Mouse (Mus musculus): ENCODE results near the gene Gm21852. TPM values are rescaled to one million over a fixed set of nuclear protein-coding genes. Genes with fewer than 3 reads are reported as not detected.
"Not testable (repeated sequence)": the region's sequence is repeated elsewhere in the genome, so short reads cannot be mapped to it uniquely, and the experiment has no call there.

Gene Gm21852
- polyA plus RNA-seq (2012; rRNA removed) (not detected in 2 replicates), polyA plus RNA-seq (2014; fragmentation: Nextera tagmentation; extraction: Ambion mirVana) (not detected in 2 replicates)

- not testable (repeated sequence) for H3K4me2 ChIP-seq (ENCODE audit: low read depth); H3K4me3 ChIP-seq (ENCODE audit: insufficient read depth in 1 of 2, low read depth in 2 of 2, low read length in 2 of 2); H3K4me1 ChIP-seq (replicated peaks; ENCODE audit: control insufficient read depth in 2 of 2, insufficient read depth in 2 of 2, low read length in 1 of 2); DNase-seq (ENCODE audit: low read depth in 3 of 3, low spot score in 3 of 3); ATAC-seq (ENCODE audit: insufficient read depth); H3K9ac ChIP-seq (replicated peaks); H3K27me3 ChIP-seq (ENCODE audit: control insufficient read depth, insufficient read depth, low read length); H3K36me3 ChIP-seq (replicated peaks; ENCODE audit: control insufficient read depth, insufficient read depth, low read depth); H3K9me3 ChIP-seq (ENCODE audit: control insufficient read depth, low read length); H3K27ac ChIP-seq
- no CpG with 5 or more reads among the region's 3 CpGs for WGBS (ENCODE audit: insufficient replicate concordance)
Observed at GRCm38 (mm10) chrY:40651896-40652295, at the start of gene Gm21852. Gm21852 (minus strand) TSS chrY:40651996.

Small RNA genes within 50 kb of the gene (microRNA-seq; reads per million reads assigned to microRNA genes)
- not detected for gene Gm27466
- gene Gm28018: not detected

Other genes starting within 250 kb of the Gm21852 start
- not detected in 2 replicates for gene Gm21797, start 123.8 kb upstream of the Gm21852 start, polyA plus RNA-seq (2012; rRNA removed)
- not detected in 2 replicates for gene Gm21797, start 123.8 kb upstream of the Gm21852 start, polyA plus RNA-seq (2014; fragmentation: Nextera tagmentation; extraction: Ambion mirVana)
- gene Gm20795, start 152.9 kb upstream of the Gm21852 start, polyA plus RNA-seq (2012; rRNA removed): not detected in 2 replicates
- gene Gm20795, start 152.9 kb upstream of the Gm21852 start, polyA plus RNA-seq (2014; fragmentation: Nextera tagmentation; extraction: Ambion mirVana): not detected in 2 replicates